In genomic region chr8:120532517-120533215, GRCm38 (mm10) we compare ENCODE assay signal across 9 mouse cellular contexts. TPM values are rescaled to one million over a fixed set of nuclear protein-coding genes. Genes with fewer than 3 reads are reported as not detected.
DNase-seq lines count a peak whose midpoint lies in the region; ATAC-seq lines count a peak whose summit lies in the region.
"Had no signal": no experiment of that assay in that cellular context is flagged by ENCODE, and none has a peak within 500 bp of the region (broad histone marks: within the 10 kb centered on the region; RNA-seq: fewer than 3 reads in every experiment).

No protein-coding gene starts in this region.

- no peaks in the 10 kb centered on the region for H3K9me3 ChIP-seq in heart, embryonic 11.5 days (replicated peaks; ENCODE audit: control insufficient read depth, low read length)
- no peaks in the 10 kb centered on the region for H3K9me3 ChIP-seq in forebrain, embryonic 14.5 days (replicated peaks; ENCODE audit: control insufficient read depth, low read length)
- no peaks in the 10 kb centered on the region for H3K9me3 ChIP-seq in liver, embryonic 15.5 days (replicated peaks)
- no peaks in the 10 kb centered on the region for H3K9me3 ChIP-seq in stomach, embryonic 15.5 days

- H3K4me3 ChIP-seq in heart, embryonic 11.5 days (ENCODE audit: low read depth, low read length) = peak overlapping the region; percentile 25; the same call in 1 of the 2 replicates
- H3K4me3 ChIP-seq in forebrain, embryonic 14.5 days (ENCODE audit: low read depth, low read length) = no peak overlapping the region
- no peak overlapping the region; the same call in 1 of the 2 replicates for H3K4me3 ChIP-seq in liver, embryonic 15.5 days (replicated peaks)
- H3K4me3 ChIP-seq in stomach, embryonic 15.5 days (replicated peaks) = no peak overlapping the region; the same call in 1 of the 2 replicates

- ATAC-seq in heart, embryonic 11.5 days (replicated peaks; ENCODE audit: insufficient number of reproducible peaks, low FRiP score, low TSS enrichment) = 0 out of 2 replicates have a peak, but pooled peaks have one; percentile 11
- peak; percentile 64 for ATAC-seq in forebrain, embryonic 14.5 days
- ATAC-seq in liver, embryonic 15.5 days (ENCODE audit: insufficient read depth) = no peak
- no peak for ATAC-seq in stomach, embryonic 15.5 days (ENCODE audit: insufficient read depth, low FRiP score, low read depth)
- ATAC-seq: Patski had no signal

- 5% methylated on average over 29 of the region's 29 CpGs for WGBS in heart, embryonic 11.5 days (ENCODE audit: insufficient replicate concordance)
- under 1% methylated on average over 29 of the region's 29 CpGs for WGBS in forebrain, embryonic 14.5 days
- 7% methylated on average over 29 of the region's 29 CpGs for WGBS in liver, embryonic 15.5 days (ENCODE audit: insufficient replicate concordance)
- WGBS in stomach, embryonic 15.5 days = 7% methylated on average over 29 of the region's 29 CpGs

- no peaks in the 10 kb centered on the region for H3K36me3 ChIP-seq in heart, embryonic 11.5 days (ENCODE audit: control insufficient read depth, insufficient read depth, low read length)
- no peaks in the 10 kb centered on the region for H3K36me3 ChIP-seq in forebrain, embryonic 14.5 days (ENCODE audit: control insufficient read depth, insufficient read depth, low read length)
- H3K36me3 ChIP-seq in liver, embryonic 15.5 days (replicated peaks) = peaks cover 5% of the 10 kb centered on the region; the same call in 1 of the 2 replicates
- no peaks in the 10 kb centered on the region for H3K36me3 ChIP-seq in stomach, embryonic 15.5 days

- DNase-seq in heart, postnatal 36 days = no peak
- DNase-seq in CD4-positive helper T cell, adult 2 months (ENCODE audit: low read depth, low spot score) = peak; percentile 54
- DNase-seq in forebrain, embryonic 14.5 days (ENCODE audit: low spot score) = peak; percentile 90
- no peak for DNase-seq in adrenal gland, adult 2 months
- DNase-seq in cerebellum, adult 9-11 months = no peak

- H3K9ac ChIP-seq in heart, embryonic 11.5 days (ENCODE audit: low read depth, low read length) = peak overlapping the region; percentile 56
- H3K9ac ChIP-seq in forebrain, embryonic 14.5 days (ENCODE audit: low read length) = peak overlapping the region; percentile 50
- H3K9ac ChIP-seq in liver, embryonic 15.5 days = peak overlapping the region; percentile 0; the same call in 1 of the 2 replicates
- H3K9ac ChIP-seq in stomach, embryonic 15.5 days = no peak overlapping the region

- H3K4me1 ChIP-seq in heart, embryonic 11.5 days (ENCODE audit: control insufficient read depth, insufficient read depth, low read length) = peaks cover 74% of the 10 kb centered on the region
- peaks cover 68% of the 10 kb centered on the region for H3K4me1 ChIP-seq in forebrain, embryonic 14.5 days (ENCODE audit: control insufficient read depth, insufficient read depth, low read length)
- peaks cover 92% of the 10 kb centered on the region for H3K4me1 ChIP-seq in liver, embryonic 15.5 days (replicated peaks)
- peaks cover 67% of the 10 kb centered on the region for H3K4me1 ChIP-seq in stomach, embryonic 15.5 days

- H3K27ac ChIP-seq in heart, embryonic 11.5 days (ENCODE audit: low read depth, low read length) = peak overlapping the region; percentile 75
- peak overlapping the region; percentile 98 for H3K27ac ChIP-seq in forebrain, embryonic 14.5 days (ENCODE audit: low read depth, low read length)
- H3K27ac ChIP-seq in liver, embryonic 15.5 days (replicated peaks) = no peak overlapping the region
- peak overlapping the region; percentile 73 for H3K27ac ChIP-seq in stomach, embryonic 15.5 days

- peak overlapping the region; percentile 63 for H3K4me2 ChIP-seq in heart, embryonic 11.5 days
- peak overlapping the region; percentile 98 for H3K4me2 ChIP-seq in forebrain, embryonic 14.5 days (ENCODE audit: low read length)
- H3K4me2 ChIP-seq in liver, embryonic 15.5 days = peak overlapping the region; percentile 53
- H3K4me2 ChIP-seq in stomach, embryonic 15.5 days = peak overlapping the region; percentile 33

- intact Hi-C loops in heart, postnatal 36 days (cut with DNase I) = loop anchor here (5.0 to 10.0 kb wide), 2 partner anchors 60 to 358 kb away; partner anchors contain the start of gene Fam92b

- no peaks in the 10 kb centered on the region for H3K27me3 ChIP-seq in heart, embryonic 11.5 days (ENCODE audit: control insufficient read depth, insufficient read depth, low read length)
- H3K27me3 ChIP-seq in forebrain, embryonic 14.5 days (replicated peaks; ENCODE audit: control insufficient read depth, insufficient read depth, low read length) = no peaks in the 10 kb centered on the region
- H3K27me3 ChIP-seq in liver, embryonic 15.5 days = peaks cover 6% of the 10 kb centered on the region; the same call in 1 of the 2 replicates
- no peaks in the 10 kb centered on the region for H3K27me3 ChIP-seq in stomach, embryonic 15.5 days (replicated peaks)
- H3K27me3 ChIP-seq: Patski had no signal

RNA-seq across cellular contexts. Expression of gene Gins2, which starts 56.4 kb away (rescaled TPM):
- 81.8 and 82.7 TPM in 2 replicates for polyA plus RNA-seq in heart, embryonic 11.5 days (2014; fragmentation: Nextera tagmentation; extraction: Ambion mirVana)
- total RNA-seq in heart, postnatal 36 days (2021) = 1 to 10 TPM in 1 of 2 experiments, under 1 TPM in 1; 0.86 to 1.7 TPM
- 33.4 and 44.1 TPM in 2 replicates for polyA plus RNA-seq in forebrain, embryonic 14.5 days (2014; fragmentation: Nextera tagmentation; extraction: Ambion mirVana)
- polyA plus RNA-seq in liver, embryonic 15.5 days (2015; fragmentation: Nextera tagmentation; extraction: Ambion mirVana) = 50.1 and 52.3 TPM in 2 replicates
- polyA plus RNA-seq in stomach, embryonic 15.5 days (2015; fragmentation: Nextera tagmentation; extraction: Ambion mirVana) = 88.1 and 94.7 TPM in 2 replicates
- 1 to 10 TPM; 3.8 to 5.7 TPM for total RNA-seq in adrenal gland, adult 2 months (2021)
- 7.8 and 8.7 TPM in 2 replicates for polyA plus RNA-seq in adrenal gland, adult 2 months (2012; rRNA removed)

Comparison
In these comparisons a context has a peak if more than half of its experiments do, and no peak if none do; other contexts are left out.
1. ATAC-seq: peak in heart, embryonic 11.5 days (single experiment) and forebrain, embryonic 14.5 days (single experiment); none in liver, embryonic 15.5 days (single experiment) and stomach, embryonic 15.5 days (single experiment).
2. H3K4me2 ChIP-seq: peak in every context shown above with its lines; median percentile 98 in forebrain, embryonic 14.5 days; 63 in heart, embryonic 11.5 days; 53 in liver, embryonic 15.5 days; 33 in stomach, embryonic 15.5 days.
3. DNase-seq: peak in CD4-positive helper T cell, adult 2 months (single experiment) and forebrain, embryonic 14.5 days (single experiment); none in heart, postnatal 36 days (0 of 2), adrenal gland, adult 2 months (single experiment) and cerebellum, adult 9-11 months (single experiment).